Mouse (Mus musculus) MN1 (cell line): Measurements from ENCODE around the gene Usp7.

ENCODE experiments used
- DNase-seq: peaks from one replicate; pipeline ENCODE4 v3.0.0-alpha.2; 2016; ENCODE audit warnings: low spot score

The Usp7 gene

GRCm38 (mm10) chr16:8673343-8673742, 118.8 kb downstream of the Usp7 start:
- DNase-seq, result no peak

DNA sequence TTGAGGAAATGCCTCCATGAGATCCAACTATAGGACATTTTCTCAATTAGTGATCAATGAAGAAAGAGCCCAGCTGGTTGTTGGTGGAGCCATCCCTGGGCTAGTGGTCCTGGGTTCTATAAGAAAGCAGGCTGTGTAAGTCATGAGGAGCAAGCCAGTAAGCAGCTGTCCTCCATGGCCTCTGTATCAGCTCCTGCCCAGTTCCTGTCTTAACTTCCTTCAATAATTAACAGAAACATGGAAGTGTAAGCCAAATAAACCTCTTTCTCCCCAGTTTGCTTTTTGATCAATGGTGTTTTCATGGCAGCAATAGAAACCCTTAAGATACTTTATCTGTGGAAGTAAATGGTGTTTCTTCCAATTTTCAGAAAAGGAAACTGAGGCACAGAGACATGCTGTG, 119.3 kb downstream of the Usp7 start:
- no peak for DNase-seq

DNA sequence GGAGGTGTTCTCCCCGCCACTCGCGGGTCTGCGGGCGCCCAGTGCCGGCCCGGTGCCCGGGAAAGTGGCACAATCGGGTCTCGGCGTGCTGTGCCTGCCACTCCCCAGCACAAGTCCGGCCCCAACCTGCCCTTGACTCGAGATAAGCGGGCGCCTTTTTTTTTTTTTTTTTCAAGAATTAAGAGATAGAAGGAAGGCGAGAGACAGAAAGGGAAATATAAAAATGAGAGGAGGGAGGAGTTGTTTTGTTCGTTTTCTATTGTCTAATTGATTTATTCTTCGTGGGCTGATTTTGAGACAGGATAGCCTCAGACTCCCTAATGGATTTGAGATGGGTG, 119.8 kb downstream of the Usp7 start:
- DNase-seq, result no peak

- peak; percentile 93 for DNase-seq
Observed at GRCm38 (mm10) chr16:8671551-8672349, 120.4 kb downstream of the Usp7 start, which contains the start of gene Carhsp1. TSS of gene Carhsp1 (minus strand) at chr16:8672155.

GRCm38 (mm10) chr16:8670041-8671035, 121.8 kb downstream of the Usp7 start:
- DNase-seq, result peak; percentile 51

GRCm38 (mm10) chr16:8669432-8669831, 122.7 kb downstream of the Usp7 start:
- peak; percentile 18 for DNase-seq

- DNase-seq, result no peak
Observed at GRCm38 (mm10) chr16:8668386-8668785, 123.7 kb downstream of the Usp7 start.

GRCm38 (mm10) chr16:8667814-8668213, 124.3 kb downstream of the Usp7 start:
- no peak for DNase-seq

GRCm38 (mm10) chr16:8667261-8667660, 124.8 kb downstream of the Usp7 start:
- DNase-seq, result no peak

GRCm38 (mm10) chr16:8666452-8666851, 125.7 kb downstream of the Usp7 start:
- DNase-seq, result peak; percentile 24

GRCm38 (mm10) chr16:8665367-8665766, 126.7 kb downstream of the Usp7 start:
- no peak for DNase-seq

GRCm38 (mm10) chr16:8663606-8664539, 128.2 kb downstream of the Usp7 start:
- DNase-seq, result no peak

DNA sequence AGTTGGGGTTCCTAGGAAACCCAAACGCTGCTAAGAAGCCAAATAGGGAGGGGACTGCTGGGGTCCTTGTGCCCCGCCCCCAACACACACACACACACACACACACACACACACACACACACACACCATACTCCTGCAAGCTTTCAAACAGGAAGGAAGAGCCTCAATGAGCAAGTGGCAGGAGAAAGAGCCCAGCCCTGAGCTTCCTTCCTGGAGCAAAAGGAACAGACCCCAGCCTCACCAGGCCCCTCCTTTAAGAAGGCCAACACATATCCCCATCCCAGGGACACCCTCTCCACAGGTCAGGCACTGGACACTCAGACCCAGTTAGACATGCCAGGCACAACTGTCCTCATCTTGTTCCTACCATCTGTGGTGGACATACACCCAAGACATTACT, 129.1 kb downstream of the Usp7 start:
- no peak for DNase-seq

GRCm38 (mm10) chr16:8658764-8659163, 133.3 kb downstream of the Usp7 start:
- no peak for DNase-seq

DNA sequence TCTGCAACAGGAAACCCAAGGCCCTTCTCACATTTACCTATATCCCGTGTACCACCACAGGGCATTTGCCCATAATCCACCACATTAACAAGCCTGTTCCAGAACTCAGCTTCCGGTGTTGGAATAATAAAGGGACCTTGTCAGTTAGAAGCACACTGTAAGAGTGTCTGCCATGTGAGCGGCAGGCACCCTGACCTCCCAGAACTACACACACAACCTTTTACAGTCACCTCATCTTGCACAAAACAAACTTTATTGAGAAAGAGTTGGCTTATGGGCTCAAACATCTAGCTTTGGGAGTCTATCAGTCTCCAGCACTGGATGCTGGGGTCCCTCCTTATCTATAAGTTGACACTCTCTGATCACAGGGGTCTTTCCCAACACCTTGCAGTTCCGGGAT, 133.8 kb downstream of the Usp7 start:
- no peak for DNase-seq

DNA sequence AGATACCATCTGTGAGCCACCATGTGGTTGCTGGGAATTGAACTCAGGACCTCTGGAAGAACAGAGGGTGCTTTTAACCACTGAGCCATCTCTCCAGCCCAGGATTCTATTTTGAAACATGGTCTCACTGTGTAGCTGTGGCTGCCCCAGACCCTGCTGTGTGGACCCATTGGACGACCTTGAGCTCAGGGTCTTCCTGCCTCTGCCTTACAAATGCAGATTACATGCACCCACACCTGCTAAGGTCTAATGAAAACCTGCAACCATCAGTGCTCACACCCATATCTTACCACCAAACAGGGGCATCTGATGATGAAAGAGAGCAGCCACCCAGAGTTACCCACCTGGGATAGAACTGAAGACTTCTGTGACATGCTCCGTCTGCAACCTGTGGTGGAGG, 135.9 kb downstream of the Usp7 start:
- no peak for DNase-seq

DNA sequence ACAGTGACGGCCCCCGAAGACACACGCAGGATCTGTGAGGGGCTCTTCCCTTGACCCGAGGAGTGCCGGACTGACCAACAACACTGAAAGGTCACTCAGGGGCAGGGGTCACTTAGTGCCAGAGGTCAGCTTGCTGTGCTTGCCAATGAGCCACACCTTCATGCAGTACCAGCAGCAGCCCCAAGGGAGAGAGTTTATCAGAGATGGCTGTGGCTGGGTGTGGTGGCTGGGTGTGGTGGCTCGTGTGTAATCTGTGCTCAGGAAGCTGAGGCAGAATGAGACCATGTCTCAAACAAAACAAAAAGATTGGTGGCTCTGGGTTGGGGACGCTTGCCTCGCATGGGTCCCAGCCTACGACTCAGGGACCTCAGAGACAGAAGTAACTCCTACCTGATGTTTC, 136.5 kb downstream of the Usp7 start:
- no peak for DNase-seq

GRCm38 (mm10) chr16:8655108-8655507, 137.0 kb downstream of the Usp7 start:
- DNase-seq, result no peak

DNA sequence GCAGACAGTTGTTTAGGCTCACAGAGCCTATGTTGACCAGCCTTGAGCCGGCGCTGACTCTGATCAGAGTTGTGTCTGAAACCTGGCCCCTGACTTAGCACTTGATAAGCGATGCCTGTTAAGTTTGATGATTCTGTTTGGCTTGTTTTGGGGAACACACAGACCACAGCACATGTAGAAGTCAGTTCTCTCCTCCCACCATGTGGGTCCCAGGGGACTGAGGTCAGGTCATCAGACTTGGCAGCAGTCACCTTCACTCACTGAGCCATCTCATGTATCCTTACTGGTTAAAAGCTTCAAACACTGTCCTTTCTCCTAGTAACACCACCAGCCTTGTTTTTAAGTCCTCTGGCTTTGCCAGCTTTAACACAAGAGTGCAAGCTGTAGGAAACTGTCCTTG, 142.1 kb downstream of the Usp7 start:
- DNase-seq, result peak; percentile 39

GRCm38 (mm10) chr16:8645546-8645945, 146.6 kb downstream of the Usp7 start:
- no peak for DNase-seq

- peak; percentile 73 for DNase-seq
Observed at GRCm38 (mm10) chr16:8643855-8644254, 148.3 kb downstream of the Usp7 start.
